Comparison of ENCODE assay signal across 11 mouse cellular contexts in genomic region chr7:40825141-40825742, GRCm38 (mm10).
DNase-seq lines count a peak whose midpoint lies in the region; ATAC-seq and TF ChIP-seq lines count a peak whose summit lies in the region.
"Had no signal": no experiment of that assay in that cellular context is flagged by ENCODE, and none has a peak within 500 bp of the region (broad histone marks: within the 10 kb centered on the region; RNA-seq: fewer than 3 reads in every experiment).

No protein-coding gene starts in this region.

- 21% methylated on average over 7 of the region's 7 CpGs for WGBS in cerebellum, adult 2 months

- peak; percentile 41 for DNase-seq in heart, adult 11 months
- DNase-seq in heart, postnatal 10 days = no peak
- DNase-seq in layer of hippocampus, postnatal 14 days (ENCODE audit: low spot score in 2 of 2) = peak; percentile 56 to 78
- peak; percentile 47 to 73 for DNase-seq in right cerebral cortex, adult 2 months (ENCODE audit: low spot score in 2 of 2)
- DNase-seq in urinary bladder, adult 2 months (ENCODE audit: low spot score) = no peak
- DNase-seq in cerebellum, adult 2 months = no peak

- peak; percentile 76 for ATAC-seq in frontal cortex, adult (ENCODE audit: low TSS enrichment)
- ATAC-seq in monocyte, adult 5-6 weeks (replicated peaks; ENCODE audit: insufficient number of reproducible peaks, low FRiP score, low TSS enrichment, poor library complexity, severe bottlenecking) = no peak

- TF ChIP-seq POLR2A in cerebellum, adult 2 months (IDR thresholded peaks at IDR 0.05; ENCODE audit: borderline replicate concordance, insufficient read depth, low read length) = no peak

- no peak for TF ChIP-seq CTCF in cerebellum, adult 2 months (IDR thresholded peaks at IDR 0.05; ENCODE audit: borderline replicate concordance, insufficient read depth, low read depth, low read length)

- intact Hi-C loops in heart, postnatal 10 days (cut with DNase I) = no loop called here

- H3K27me3 ChIP-seq in cerebellum, adult 2 months (ENCODE audit: control insufficient read depth, insufficient read depth, low read length) = no peaks in the 10 kb centered on the region
- H3K27me3 ChIP-seq: liver, embryonic 15.5 days; stomach, embryonic 15.5 days had no signal

- H3K27ac ChIP-seq in cerebellum, adult 2 months (ENCODE audit: insufficient read depth, low read length) = no peak overlapping the region
- H3K27ac ChIP-seq: kidney, postnatal 0 days; liver, embryonic 15.5 days; stomach, embryonic 15.5 days had no signal

- no peaks in the 10 kb centered on the region for H3K4me1 ChIP-seq in cerebellum, adult 2 months (ENCODE audit: control insufficient read depth, insufficient read depth, low read length)
- H3K4me1 ChIP-seq: liver, embryonic 15.5 days; stomach, embryonic 15.5 days had no signal

- H3K4me3 ChIP-seq in cerebellum, adult 2 months (replicated peaks; ENCODE audit: insufficient read depth, low read depth, low read length) = no peak overlapping the region
- H3K4me3 ChIP-seq: liver, embryonic 15.5 days; stomach, embryonic 15.5 days had no signal

Comparison
In these comparisons a context has a peak if more than half of its experiments do, and no peak if none do; other contexts are left out.
1. DNase-seq: peak in heart, adult 11 months (single experiment), layer of hippocampus, postnatal 14 days (2 of 2) and right cerebral cortex, adult 2 months (2 of 2); none in heart, postnatal 10 days (0 of 2), urinary bladder, adult 2 months (single experiment) and cerebellum, adult 2 months (0 of 2).